Mouse (Mus musculus) midbrain, embryonic 11.5 days (tissue): ENCODE measurements around the gene Nepn. TPM values are rescaled to one million over a fixed set of nuclear protein-coding genes. Genes with fewer than 3 reads are reported as not detected.

Experiments
- ATAC-seq: fragments of 200-750 bp; cut with Nextera tagmentation; 2 replicates; pipeline ENCODE4 v1.8.0; 2017; ENCODE audit warnings: moderate TSS enrichment, moderate library complexity; ENCODE audit not compliant: low FRiP score
- DNase-seq: peaks from one replicate; pipeline ENCODE4 v3.0.0; 2015; ENCODE audit warnings: low spot score; ENCODE audit errors: missing footprints
- H3K27ac ChIP-seq: fragments of 300-500 bp; sonication (generic); 2 replicates; pipeline ENCODE4 v1.5.1; 2014; ENCODE audit warnings: low read depth, low read length
- H3K27me3 ChIP-seq: fragments of 300-500 bp; sonication (generic); 2 replicates; pipeline ENCODE4 v1.6.1; 2014; ENCODE audit warnings: mild to moderate bottlenecking, low read length, moderate library complexity, mixed read lengths; ENCODE audit not compliant: control insufficient read depth, insufficient read depth
- H3K36me3 ChIP-seq: fragments of 300-500 bp; sonication (generic); 2 replicates; pipeline ENCODE4 v1.6.1; 2014; ENCODE audit warnings: mild to moderate bottlenecking, low read length, moderate library complexity, mixed read lengths; ENCODE audit not compliant: control insufficient read depth, insufficient read depth
- H3K4me1 ChIP-seq: fragments of 300-500 bp; sonication (generic); 2 replicates; pipeline ENCODE4 v1.6.1; 2014; ENCODE audit warnings: low read length; ENCODE audit not compliant: control insufficient read depth, insufficient read depth
- H3K4me2 ChIP-seq: fragments of 300-500 bp; sonication (generic); 2 replicates; pipeline ENCODE4 v1.6.1; 2014; ENCODE audit warnings: mild to moderate bottlenecking, moderate library complexity
- H3K4me3 ChIP-seq: fragments of 300-500 bp; sonication (generic); 2 replicates; pipeline ENCODE4 v1.5.1; 2014; ENCODE audit warnings: low read depth, low read length
- H3K9ac ChIP-seq: fragments of 300-500 bp; sonication (generic); 2 replicates; pipeline ENCODE4 v1.6.1; 2014; ENCODE audit warnings: low read length
- H3K9me3 ChIP-seq: fragments of 300-500 bp; sonication (generic); 2 replicates; pipeline ENCODE4 v1.6.1; 2016; ENCODE audit warnings: low read length; ENCODE audit not compliant: control insufficient read depth
- WGBS: fragments of 180-500 bp; shearing (Covaris S2); extraction: QIAGEN DNeasy Blood & Tissue Kit; methylation state at CpG from one replicate; pipeline ENCODE4 v1.1.7; 2014; 5-methylcytosine and 5-hydroxymethylcytosine counted together
- polyA plus RNA-seq: library from polyadenylated mRNA; unstranded; fragments of >200 nt; fragmentation: Nextera tagmentation; extraction: Ambion mirVana; gene quantifications from 2 replicates; pipeline ENCODE4 v1.2.1, GENCODE M21; 2014

Nepn gene
- polyA plus RNA-seq, 1 experiment from 2014 or later = not detected

- Histone ChIP-seq H3K9me3 (no peaks in the 10 kb centered on the region), H3K9ac (peak overlapping the region; percentile 91), H3K4me3 (peak overlapping the region; percentile 95), H3K27ac (peak overlapping the region; percentile 67), H3K27me3 (no peaks in the 10 kb centered on the region), H3K36me3 (no peaks in the 10 kb centered on the region), H3K4me1 (peaks cover 10% of the 10 kb centered on the region), H3K4me2 (peak overlapping the region; percentile 68)
- ATAC-seq (peak; percentile 59), DNase-seq (no peak)
- 3% methylated on average over 39 of the region's 39 CpGs for WGBS
These were observed 29.5 kb downstream of the Nepn start for GRCm38 (mm10) chr10:52417998-52418860.

GRCm38 (mm10) chr10:52418931-52419330 is 30.2 kb downstream of the Nepn start:
- Histone ChIP-seq H3K4me1 (peaks cover 10% of the 10 kb centered on the region), H3K4me2 (peak overlapping the region; percentile 68), H3K9ac (peak overlapping the region; percentile 91), H3K27me3 (no peaks in the 10 kb centered on the region), H3K36me3 (no peaks in the 10 kb centered on the region), H3K9me3 (no peaks in the 10 kb centered on the region), H3K4me3 (peak overlapping the region; percentile 95), H3K27ac (no peak overlapping the region)
- ATAC-seq = no peak
- WGBS = 74% methylated on average over 5 of the region's 5 CpGs
- DNase-seq = no peak

- Histone ChIP-seq H3K9ac (peak overlapping the region; percentile 91; the same call in 1 of the 2 replicates), H3K4me2 (peak overlapping the region; percentile 68; the same call in 1 of the 2 replicates)
- no peak for DNase-seq
These were observed 30.6 kb downstream of the Nepn start for GRCm38 (mm10) chr10:52419402-52419801.

GRCm38 (mm10) chr10:52420526-52420925 is 31.8 kb downstream of the Nepn start:
- Histone ChIP-seq H3K27me3 (no peaks in the 10 kb centered on the region), H3K9ac (no peak overlapping the region), H3K4me3 (no peak overlapping the region), H3K9me3 (no peaks in the 10 kb centered on the region), H3K4me1 (peaks cover 10% of the 10 kb centered on the region), H3K4me2 (no peak overlapping the region), H3K27ac (no peak overlapping the region), H3K36me3 (no peaks in the 10 kb centered on the region)
- WGBS = 78% methylated on average over 1 of the region's 1 CpGs
- DNase-seq = no peak
- no peak for ATAC-seq

More at GRCm38 (mm10) chr10:52419402-52419801, 30.6 kb downstream of the Nepn start:
- no peaks in the 10 kb centered on the region for H3K9me3 ChIP-seq
- no peak overlapping the region for H3K27ac ChIP-seq
- H3K4me3 ChIP-seq = 0 out of 2 replicates have a peak overlapping the region, but pooled peaks have one; percentile 95
- WGBS = 88% methylated on average over 4 of the region's 4 CpGs
- no peaks in the 10 kb centered on the region for H3K36me3 ChIP-seq
- H3K27me3 ChIP-seq = no peaks in the 10 kb centered on the region
- peaks cover 10% of the 10 kb centered on the region for H3K4me1 ChIP-seq
- no peak for ATAC-seq

GRCm38 (mm10) chr10:52421716-52422115 is 32.9 kb downstream of the Nepn start:
- no peak for ATAC-seq
- Histone ChIP-seq H3K9me3 (no peaks in the 10 kb centered on the region), H3K9ac (no peak overlapping the region), H3K4me2 (no peak overlapping the region), H3K36me3 (no peaks in the 10 kb centered on the region), H3K4me3 (no peak overlapping the region), H3K27me3 (no peaks in the 10 kb centered on the region), H3K27ac (no peak overlapping the region), H3K4me1 (peaks cover 10% of the 10 kb centered on the region)
- 96% methylated on average over 6 of the region's 6 CpGs for WGBS
- DNase-seq = no peak

GRCm38 (mm10) chr10:52423097-52423496 is 34.3 kb downstream of the Nepn start:
- H3K27ac ChIP-seq = no peak overlapping the region
- no peak overlapping the region for H3K9ac ChIP-seq
- no peaks in the 10 kb centered on the region for H3K36me3 ChIP-seq
- H3K27me3 ChIP-seq = no peaks in the 10 kb centered on the region
- no peaks in the 10 kb centered on the region for H3K9me3 ChIP-seq
- no peak overlapping the region for H3K4me3 ChIP-seq
- WGBS = 87% methylated on average over 2 of the region's 2 CpGs
- H3K4me2 ChIP-seq = no peak overlapping the region
- DNase-seq (no peak), ATAC-seq (no peak)
- H3K4me1 ChIP-seq = peaks cover 16% of the 10 kb centered on the region

GRCm38 (mm10) chr10:52426314-52426980 is 37.7 kb downstream of the Nepn start:
- no peaks in the 10 kb centered on the region for H3K27me3 ChIP-seq
- no peak overlapping the region for H3K4me3 ChIP-seq
- no peaks in the 10 kb centered on the region for H3K9me3 ChIP-seq
- peaks cover 7% of the 10 kb centered on the region for H3K4me1 ChIP-seq
- H3K9ac ChIP-seq = no peak overlapping the region
- no peak overlapping the region for H3K4me2 ChIP-seq
- 91% methylated on average over 7 of the region's 7 CpGs for WGBS
- peaks cover 2% of the 10 kb centered on the region; the same call in 1 of the 2 replicates for H3K36me3 ChIP-seq
- DNase-seq (peak; percentile 76), ATAC-seq (no peak)
- no peak overlapping the region for H3K27ac ChIP-seq

GRCm38 (mm10) chr10:52427634-52428415 is 39.1 kb downstream of the Nepn start:
- peak; percentile 86 for DNase-seq
- Histone ChIP-seq H3K4me2 (no peak overlapping the region), H3K9ac (no peak overlapping the region), H3K9me3 (no peaks in the 10 kb centered on the region), H3K4me1 (peaks cover 7% of the 10 kb centered on the region), H3K27me3 (no peaks in the 10 kb centered on the region), H3K27ac (no peak overlapping the region; the same call in 1 of the 2 replicates), H3K4me3 (no peak overlapping the region), H3K36me3 (peaks cover 2% of the 10 kb centered on the region; the same call in 1 of the 2 replicates)
- WGBS = 52% methylated on average over 2 of the region's 2 CpGs
- ATAC-seq = peak; percentile 76
